Mouse (Mus musculus) CH12.LX (cell line): ENCODE measurements at regions not wholly inside any gene's neighbourhood (a gene's known extent, or its start where the extent isn't known, plus 50 kb on each side); places are given as distances from the start of the nearest gene placed in this dataset.

Source experiments
- DNase-seq: peaks from one replicate; pipeline ENCODE4 v3.0.0-alpha.2; 2013; ENCODE audit errors: extremely low read depth
- H3K27ac ChIP-seq: 2 replicates; pipeline ENCODE4 v1.5.1; 2012; ENCODE audit warnings: low read depth, mild to moderate bottlenecking, control low read depth, moderate library complexity; ENCODE audit not compliant: insufficient read depth
- H3K27me3 ChIP-seq: replicated peaks from 2 replicates; pipeline ENCODE3; 2012; ENCODE audit warnings: inconsistent platforms
- H3K36me3 ChIP-seq, 2 experiments: replicated peaks in 1 of 2; 2 replicates each; pipeline versions ENCODE3 to v1.6.1; 2012; ENCODE audit warnings: inconsistent platforms in 1 of 2, low read length in 1 of 2, mild to moderate bottlenecking in 1 of 2, mixed read lengths in 1 of 2, moderate library complexity in 1 of 2; ENCODE audit not compliant: control insufficient read depth in 1 of 2, insufficient read depth in 1 of 2
- H3K4me1 ChIP-seq, 2 experiments: 2 replicates each; pipeline ENCODE4 v1.6.1; 2012; ENCODE audit warnings: inconsistent platforms in 1 of 2, moderate library complexity in 1 of 2; ENCODE audit not compliant: insufficient read depth in 2 of 2, control insufficient read depth in 1 of 2
- H3K4me2 ChIP-seq: 2 replicates; pipeline ENCODE4 v1.6.1; 2012; ENCODE audit warnings: low read depth, mild to moderate bottlenecking, control low read depth; ENCODE audit not compliant: poor library complexity, insufficient read depth, severe bottlenecking
- H3K4me3 ChIP-seq, 3 experiments: fragments of 150-350 bp in 1 of 3; sonication (generic) in 1 of 3; replicated peaks in 1 of 3; 2 replicates each; pipeline versions ENCODE3 to v1.5.1; 2011 to 2012; ENCODE audit warnings: low read depth in 2 of 3, low read length in 2 of 3, mild to moderate bottlenecking in 2 of 3, moderate library complexity in 2 of 3, control low read depth in 1 of 3, improper control_type of control experiment in 1 of 3, inconsistent platforms in 1 of 3, mixed read lengths in 1 of 3; ENCODE audit not compliant: poor library complexity in 1 of 3
- H3K79me2 ChIP-seq: replicated peaks from 2 replicates; pipeline ENCODE4 v1.6.1; 2012; ENCODE audit warnings: mild to moderate bottlenecking, moderate library complexity; ENCODE audit not compliant: control insufficient read depth, poor library complexity, insufficient read depth, severe bottlenecking; ENCODE audit errors: extremely low read depth
- H3K9ac ChIP-seq: 2 replicates; pipeline ENCODE4 v1.6.1; 2012; ENCODE audit warnings: low read depth, mild to moderate bottlenecking, control low read depth, moderate library complexity; ENCODE audit not compliant: insufficient read depth
- H3K9me3 ChIP-seq: replicated peaks from 2 replicates; pipeline ENCODE3; 2012; ENCODE audit warnings: low read length, inconsistent platforms, mixed read lengths
- BHLHE40 ChIP-seq: IDR thresholded peaks from 2 replicates; pipeline ENCODE4 v1.6.1; 2011; ENCODE audit warnings: mild to moderate bottlenecking, low read depth, low read length, improper control_type of control experiment
- CTCF ChIP-seq, 2 experiments: IDR thresholded peaks in 1 of 2; conservative IDR thresholded peaks in 1 of 2; 2 replicates each; pipeline ENCODE4 v1.5.1; 2011 to 2012; ENCODE audit warnings: low read depth in 2 of 2, low read length in 2 of 2, improper control_type of control experiment in 1 of 2, inconsistent platforms in 1 of 2, mild to moderate bottlenecking in 1 of 2, moderate library complexity in 1 of 2
- EP300 ChIP-seq: IDR thresholded peaks from 2 replicates; pipeline ENCODE4 v1.6.1; 2011; ENCODE audit warnings: low read length, improper control_type of control experiment
- HCFC1 ChIP-seq: IDR thresholded peaks from 2 replicates; pipeline ENCODE4 v1.6.1; 2012; ENCODE audit warnings: low read depth, mild to moderate bottlenecking, inconsistent platforms, low read length, improper control_type of control experiment
- IRF4 ChIP-seq: IDR thresholded peaks from 2 replicates; pipeline ENCODE4 v1.6.1; 2014; ENCODE audit warnings: low read depth, mild to moderate bottlenecking, inconsistent platforms, low read length, improper control_type of control experiment
- PAX5 ChIP-seq: IDR thresholded peaks from 2 replicates; pipeline ENCODE4 v1.6.1; 2012; ENCODE audit warnings: low read length, inconsistent platforms, mixed read lengths
- SIN3A ChIP-seq: IDR thresholded peaks from 2 replicates; pipeline ENCODE4 v1.6.1; 2012; ENCODE audit warnings: low read length, improper control_type of control experiment, inconsistent platforms
- SMC3 ChIP-seq: IDR thresholded peaks from 2 replicates; pipeline ENCODE4 v1.6.1; 2011; ENCODE audit warnings: low read depth, low read length, improper control_type of control experiment
- TCF12 ChIP-seq: IDR thresholded peaks from 2 replicates; pipeline ENCODE4 v1.6.1; 2014; ENCODE audit warnings: low read depth, mild to moderate bottlenecking, inconsistent platforms, low read length, improper control_type of control experiment
- ZC3H11A ChIP-seq: IDR thresholded peaks from 2 replicates; pipeline ENCODE4 v1.6.1; 2012; ENCODE audit warnings: low read depth, mild to moderate bottlenecking, inconsistent platforms, low read length, improper control_type of control experiment
- ZMIZ1 ChIP-seq: IDR thresholded peaks from 2 replicates; pipeline ENCODE4 v1.6.1; 2012; ENCODE audit warnings: low read depth, mild to moderate bottlenecking, inconsistent platforms, low read length, improper control_type of control experiment
- dilution Hi-C: fragments of 300-500 bp; cut with MboI; formaldehyde crosslinking; loops from 2 replicates; pipeline ENCODE4 v1.14.3; 2020; ENCODE audit warnings: low sequenced_read_pairs; ENCODE audit not compliant: extremely low pct_unique_long_range_greater_than_20kb, extremely low pct_ligation_motif_present
- in situ Hi-C: fragments of 300-500 bp; cut with MboI; formaldehyde crosslinking; loops from 3 replicates; pipeline ENCODE4 v1.14.3; 2019; ENCODE audit warnings: low sequenced_read_pairs, low pct_ligation_motif_present, low pct_unique_long_range_greater_than_20kb, mixed read lengths

DNA sequence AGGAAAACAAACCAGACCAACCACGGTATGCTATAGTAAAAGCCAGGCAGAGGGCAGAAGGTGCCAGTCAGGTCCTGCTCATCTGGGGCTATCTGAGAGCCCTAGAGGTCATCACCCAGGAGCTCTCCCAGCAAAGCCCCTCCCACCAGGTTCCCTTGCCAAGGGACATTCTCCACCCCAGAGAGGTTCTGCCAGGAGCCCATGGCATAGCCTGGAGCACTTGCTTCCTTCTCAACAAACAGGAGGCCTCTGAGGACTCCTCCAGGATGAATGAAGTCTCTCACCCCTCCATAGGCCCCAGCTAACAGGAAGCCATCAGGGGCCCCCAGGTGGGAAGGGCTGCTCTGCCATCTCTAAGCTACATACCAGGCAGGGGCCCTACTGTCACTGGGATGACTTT lies 70.0 kb downstream of the Zfp36l2 start:
- in situ Hi-C loops (no loop called here), dilution Hi-C loops (no loop called here)
- H3K27ac ChIP-seq = no peak overlapping the region
- H3K4me2 ChIP-seq = no peak overlapping the region
- H3K36me3 ChIP-seq = no peaks in the 10 kb centered on the region
- no peaks in the 10 kb centered on the region for H3K79me2 ChIP-seq
- no peak overlapping the region for H3K9ac ChIP-seq
- H3K4me3 ChIP-seq = no peak overlapping the region
- DNase-seq = no peak
- peaks cover 42 to 71% of the 10 kb centered on the region in 2 experiments for H3K4me1 ChIP-seq
- TF ChIP-seq ZMIZ1 (no peak), PAX5 (no peak), EP300 (no peak)
- H3K27me3 ChIP-seq = no peaks in the 10 kb centered on the region
- H3K9me3 ChIP-seq = no peaks in the 10 kb centered on the region

GRCm38 (mm10) chr17:84116340-84117279 lies 71.1 kb downstream of the Zfp36l2 start:
- no peaks in the 10 kb centered on the region for H3K79me2 ChIP-seq
- H3K9ac ChIP-seq = no peak overlapping the region
- H3K4me2 ChIP-seq = no peak overlapping the region
- no peaks in the 10 kb centered on the region for H3K36me3 ChIP-seq
- no peak overlapping the region for H3K27ac ChIP-seq
- H3K9me3 ChIP-seq = no peaks in the 10 kb centered on the region
- peaks cover 42 to 70% of the 10 kb centered on the region in 2 experiments for H3K4me1 ChIP-seq
- TF ChIP-seq HCFC1 = no peak
- 0 out of 2 replicates have a peak, but pooled peaks have one; percentile 17 for TF ChIP-seq BHLHE40
- H3K4me3 ChIP-seq = no peak overlapping the region
- dilution Hi-C loops = no loop called here
- no peaks in the 10 kb centered on the region for H3K27me3 ChIP-seq
- peak; percentile 25 for DNase-seq
- in situ Hi-C loops = no loop called here

- H3K4me1 ChIP-seq = peaks cover 42 to 63% of the 10 kb centered on the region in 2 experiments
- in situ Hi-C loops (no loop called here), dilution Hi-C loops (no loop called here)
- H3K36me3 ChIP-seq = no peaks in the 10 kb centered on the region
- no peaks in the 10 kb centered on the region for H3K9me3 ChIP-seq
- H3K9ac ChIP-seq = no peak overlapping the region
- TF ChIP-seq SMC3 (no peak), PAX5 (no peak), ZC3H11A (no peak), CTCF (conservative IDR thresholded peaks at IDR 0.05 in 1 of 2, IDR thresholded peaks at IDR 0.05 in 1 of 2; ENCODE audit: low read depth in 2 of 2, low read length in 2 of 2) (no peak), TCF12 (no peak), SIN3A (no peak), IRF4 (no peak)
- no peaks in the 10 kb centered on the region for H3K27me3 ChIP-seq
- DNase-seq = no peak
- no peak overlapping the region for H3K4me3 ChIP-seq
- H3K27ac ChIP-seq = no peak overlapping the region
- no peaks in the 10 kb centered on the region for H3K79me2 ChIP-seq
- H3K4me2 ChIP-seq = no peak overlapping the region
These were observed 71.8 kb downstream of the Zfp36l2 start for GRCm38 (mm10) chr17:84115957-84116339.
